Mouse (Mus musculus): ENCODE measurements around the gene Casp4. TPM values are rescaled to one million over a fixed set of nuclear protein-coding genes. Genes with fewer than 3 reads are reported as not detected.
A peak's percentile ranks its signal among the peaks of the same experiment; 100 is the strongest.

Casp4 gene
- 1 to 10 TPM in 1 of 2 experiments, under 1 TPM in 1; 0.59 to 1.7 TPM for total RNA-seq (2021)
- long read RNA-seq, experiment 1, result 0 reads
- long read RNA-seq, experiment 2, result 0 reads

DNA sequence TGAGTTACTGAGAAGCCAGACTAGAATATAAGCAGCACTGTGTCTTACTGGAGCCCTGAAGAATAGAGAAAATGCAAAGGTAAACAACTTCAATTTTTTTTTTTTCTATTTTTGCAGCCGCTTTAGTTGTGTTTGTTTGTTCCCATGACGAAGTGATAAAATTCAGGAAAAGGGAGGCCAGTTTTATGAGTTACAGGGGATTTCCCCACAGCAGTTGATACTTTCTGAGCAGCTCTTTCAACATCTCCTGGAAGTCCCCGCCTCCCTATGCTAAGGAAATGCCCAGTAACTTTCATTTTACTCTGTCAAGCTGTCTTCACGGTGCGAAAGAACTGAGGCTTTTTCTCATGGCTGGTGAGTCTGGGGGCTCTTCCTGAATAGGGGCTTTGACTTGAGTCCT, at the start of gene Casp4:
TSS of gene Casp4 (plus strand) at position 268 of the 400 bp plus-strand sequence.
- no peak for DNase-seq
- TF ChIP-seq CTCF (IDR thresholded peaks at IDR 0.05), result no peak
- Histone ChIP-seq H3K27ac (peak within 1 kb of the TSS; percentile 76), H3K4me3 (peak within 1 kb of the TSS; percentile 71)
- intact Hi-C loops (cut with DNase I), result no loop called here

DNA sequence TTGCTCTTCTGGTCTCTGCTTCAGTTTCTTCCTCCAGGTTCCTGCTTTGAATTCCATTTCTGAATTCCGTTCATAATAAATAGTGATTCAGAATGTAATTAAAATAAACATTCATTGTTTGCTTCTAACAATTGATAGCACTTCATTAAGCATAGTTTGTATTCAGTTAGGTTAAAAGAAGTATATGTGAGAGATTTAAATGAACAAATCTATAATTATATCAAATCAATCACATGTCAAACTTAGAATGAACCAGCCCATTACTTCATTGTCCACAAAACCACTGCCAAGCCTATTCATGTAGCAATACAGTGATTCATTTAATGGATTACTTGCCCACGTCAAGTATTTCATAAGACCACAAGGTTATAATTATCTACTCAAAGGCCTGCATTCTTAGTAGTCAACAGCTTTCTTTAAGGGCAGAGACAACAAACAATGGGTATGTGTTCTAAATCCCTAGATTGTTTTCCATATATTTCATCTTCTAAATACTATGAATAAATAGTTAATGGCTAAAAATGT, 44.6 kb upstream of the Casp4 start:
- no peak for DNase-seq
- no peak overlapping the region for H3K27ac ChIP-seq
- intact Hi-C loops (cut with DNase I), result no loop called here
- no peak overlapping the region for H3K4me3 ChIP-seq
- no peak for TF ChIP-seq CTCF (IDR thresholded peaks at IDR 0.05)

DNA sequence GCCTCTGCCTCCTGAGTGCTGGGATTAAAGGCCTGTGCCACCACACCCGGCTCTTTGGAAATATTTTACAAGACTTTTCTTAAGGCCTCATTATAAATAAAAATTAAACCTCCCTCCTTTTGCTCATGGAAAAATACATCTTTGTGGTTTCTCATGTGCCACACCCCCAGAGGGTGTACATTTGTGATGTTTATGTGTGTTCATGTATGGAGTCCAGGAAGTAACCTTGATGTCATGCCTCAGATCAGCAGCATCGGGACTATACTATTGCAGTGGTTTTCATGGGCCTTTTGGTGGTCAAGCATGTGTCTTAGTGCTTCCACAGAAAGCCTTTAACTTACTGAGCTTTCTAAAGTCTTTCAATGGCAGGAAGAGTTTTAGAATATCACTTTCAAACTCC, 38.4 kb upstream of the Casp4 start:
- Histone ChIP-seq H3K27ac (no peak overlapping the region), H3K4me3 (no peak overlapping the region)
- TF ChIP-seq CTCF (IDR thresholded peaks at IDR 0.05), result no peak
- DNase-seq, result no peak
- intact Hi-C loops (cut with DNase I), result no loop called here

DNA sequence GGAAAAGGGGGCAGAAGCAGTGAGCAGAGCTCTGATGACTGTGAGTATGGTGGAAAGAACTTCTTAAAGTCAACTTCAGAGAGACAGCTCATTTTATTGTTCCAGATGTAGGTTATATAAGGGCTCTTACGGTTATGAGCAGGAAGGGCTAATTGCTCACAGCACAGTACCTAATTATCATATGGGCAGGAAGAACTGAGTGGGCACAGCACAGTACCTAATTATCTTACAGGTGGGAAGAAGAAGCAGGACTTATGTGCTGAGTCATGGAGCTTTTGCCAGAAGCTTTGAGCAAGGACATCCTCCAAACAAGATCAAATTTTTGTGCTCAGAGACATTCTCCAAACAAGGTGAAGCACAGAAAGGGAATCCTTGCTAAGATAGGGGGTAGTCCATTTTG, 37.7 kb upstream of the Casp4 start:
- intact Hi-C loops (cut with DNase I), result no loop called here

DNA sequence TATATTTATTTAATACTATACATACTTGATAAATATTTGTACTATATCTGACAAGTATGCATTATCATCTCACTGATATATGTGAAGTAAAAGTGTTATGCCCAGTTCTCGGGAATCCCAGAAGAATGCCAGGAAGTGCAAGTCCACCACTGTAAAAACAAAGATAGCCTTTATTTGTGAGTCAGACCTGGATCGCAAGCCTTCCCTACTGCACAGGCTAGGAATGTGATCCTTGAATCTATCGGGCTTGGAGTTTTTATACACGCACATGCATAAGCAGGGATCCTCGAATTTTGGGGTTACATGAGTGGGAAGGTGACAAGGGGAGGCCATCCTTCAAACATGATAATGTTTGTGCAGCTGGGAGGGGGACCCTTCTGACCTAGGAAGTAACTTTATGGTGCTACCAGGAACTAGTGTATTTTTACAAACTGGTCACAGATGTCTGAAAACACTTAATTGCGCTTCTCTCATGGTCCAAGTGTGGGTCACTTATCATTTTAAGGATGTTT, 37.2 kb upstream of the Casp4 start:
- TF ChIP-seq CTCF (IDR thresholded peaks at IDR 0.05), result no peak
- no peak for DNase-seq
- intact Hi-C loops (cut with DNase I), result no loop called here
- Histone ChIP-seq H3K4me3 (no peak overlapping the region), H3K27ac (no peak overlapping the region)

More for the DNA sequence above, 37.7 kb upstream of the Casp4 start:
- no peak for DNase-seq
- no peak overlapping the region for H3K4me3 ChIP-seq
- H3K27ac ChIP-seq, result no peak overlapping the region
- TF ChIP-seq CTCF (IDR thresholded peaks at IDR 0.05), result no peak

DNA sequence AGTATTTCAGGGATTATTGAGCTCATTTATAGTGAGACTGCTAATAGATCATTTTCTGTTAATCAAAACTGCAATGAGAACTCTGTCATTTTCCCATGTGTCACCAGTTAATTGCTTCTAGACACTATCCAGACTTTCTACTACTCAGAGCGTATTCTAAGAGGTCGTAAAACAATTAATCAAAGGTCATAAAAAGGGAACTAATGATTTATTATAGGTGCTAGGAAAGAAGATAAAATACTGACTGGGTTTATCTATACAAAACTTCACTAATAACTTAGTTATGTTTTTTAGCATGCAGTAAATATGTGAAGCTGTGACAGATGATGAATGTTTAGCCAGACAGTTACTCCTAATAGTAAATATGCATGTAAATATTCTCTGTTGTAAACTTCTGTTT, 22.6 kb upstream of the Casp4 start:
- DNase-seq, result no peak
- Histone ChIP-seq H3K4me3 (no peak overlapping the region), H3K27ac (no peak overlapping the region)
- no peak for TF ChIP-seq CTCF (IDR thresholded peaks at IDR 0.05)
- intact Hi-C loops (cut with DNase I), result no loop called here

DNA sequence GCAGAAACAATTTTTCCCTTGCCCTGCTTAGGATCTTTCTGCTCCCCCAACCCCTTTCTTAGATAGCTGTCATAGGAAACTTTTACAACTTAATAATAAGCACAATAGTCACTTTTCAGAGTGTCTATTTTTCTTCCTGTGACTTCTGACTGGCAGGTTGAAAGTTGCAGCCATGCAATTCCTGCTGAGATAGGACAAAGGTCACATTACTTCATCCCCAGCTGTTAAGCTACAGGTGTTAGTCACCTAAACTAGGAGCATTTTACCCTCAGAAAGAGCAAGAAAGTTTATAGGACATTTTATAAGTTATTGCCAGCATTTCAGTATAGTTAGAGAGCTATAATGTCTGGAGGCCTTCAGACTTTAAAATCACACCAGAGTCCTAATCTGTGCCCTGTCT, 22.0 kb upstream of the Casp4 start:
- DNase-seq, result no peak
- intact Hi-C loops (cut with DNase I), result no loop called here
- no peak overlapping the region for H3K4me3 ChIP-seq
- no peak overlapping the region for H3K27ac ChIP-seq
- TF ChIP-seq CTCF (IDR thresholded peaks at IDR 0.05), result no peak

DNA sequence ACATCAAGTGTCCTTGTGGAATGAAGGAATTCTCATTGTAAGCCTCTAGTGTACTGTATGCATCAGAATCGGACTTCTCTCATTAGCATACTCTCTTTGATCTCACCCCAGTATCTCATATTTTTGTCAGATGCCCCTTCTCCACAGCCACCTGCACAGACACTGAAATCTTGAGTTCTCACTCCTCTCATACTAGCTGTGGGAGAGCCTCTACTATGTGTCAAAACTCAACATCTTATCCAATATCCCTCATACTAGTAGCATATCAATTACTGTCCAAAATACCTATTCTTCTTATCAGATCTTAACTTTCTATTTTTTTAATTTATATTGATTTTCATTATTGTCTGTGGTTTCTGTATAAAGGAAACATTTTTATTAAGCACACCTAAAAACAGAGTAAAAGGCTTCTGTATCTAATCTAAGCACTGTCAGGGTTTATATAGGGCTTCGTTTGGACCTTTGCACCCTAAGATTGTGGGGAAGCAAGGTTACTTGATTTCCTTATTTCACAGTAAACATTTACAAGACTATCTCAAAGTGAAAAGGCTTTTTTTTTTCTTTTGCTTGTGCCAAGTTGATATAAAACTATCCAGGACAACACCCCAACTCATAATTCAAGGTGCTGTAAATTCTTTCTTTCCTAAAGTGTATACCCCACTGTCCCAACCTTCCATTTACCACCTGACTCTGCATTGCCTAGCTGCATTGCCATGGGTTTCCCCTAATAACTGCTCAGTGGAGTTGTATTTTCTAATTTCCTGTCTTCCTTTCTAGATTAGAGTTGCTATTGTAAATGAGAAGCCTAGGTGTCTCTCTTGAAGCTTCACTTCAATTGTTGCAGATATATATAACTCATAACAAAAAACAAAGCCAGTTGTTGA, 12.0 kb upstream of the Casp4 start:
- Histone ChIP-seq H3K4me3 (no peak overlapping the region), H3K27ac (no peak overlapping the region)
- no peak for DNase-seq
- intact Hi-C loops (cut with DNase I), result no loop called here
- no peak for TF ChIP-seq CTCF (IDR thresholded peaks at IDR 0.05)

DNA sequence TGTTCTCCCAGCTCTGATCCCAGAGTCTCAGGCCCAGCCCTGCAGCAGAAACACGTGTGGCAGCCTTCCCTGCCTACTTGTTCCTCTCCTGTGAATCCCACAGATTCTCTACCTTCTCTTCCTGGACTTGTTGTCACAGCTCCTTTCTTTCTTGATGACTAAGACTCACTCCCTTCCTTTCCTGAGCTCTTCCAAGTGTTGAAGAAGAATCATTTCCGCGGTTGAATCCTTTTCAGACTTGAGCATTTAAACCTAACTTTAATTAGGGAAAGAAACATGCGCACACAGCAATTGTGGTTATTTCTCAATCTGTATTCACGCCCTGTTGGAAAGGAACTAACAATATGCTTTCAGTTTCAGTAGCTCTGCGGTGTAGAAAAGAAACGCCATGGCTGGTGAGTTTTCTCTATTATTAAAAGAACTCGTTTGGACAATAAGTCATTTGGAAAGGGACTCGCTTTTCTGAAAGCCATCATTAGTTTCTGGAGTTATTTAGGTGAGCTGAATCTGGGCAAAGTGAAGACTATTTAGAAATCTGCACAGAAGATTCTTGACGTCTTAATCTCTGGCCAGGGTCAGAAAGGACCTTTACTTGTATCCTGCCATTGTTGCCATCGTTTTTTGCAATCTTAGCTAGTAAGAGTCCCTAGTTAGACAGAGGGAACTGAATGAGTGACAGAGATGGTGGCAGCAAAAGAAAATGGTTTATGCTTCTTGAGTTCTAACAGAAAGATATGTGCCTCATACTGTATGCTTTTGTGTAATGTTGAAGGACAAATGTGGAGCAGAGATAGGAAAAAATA, 10.1 kb upstream of the Casp4 start, which contains the start of gene Casp1:
TSS of gene Casp1 (plus strand) at position 189 of the 803 bp plus-strand sequence.
- Histone ChIP-seq H3K27ac (peak within 1 kb of the TSS; percentile 50), H3K4me3 (peak within 1 kb of the TSS; percentile 54)
- no peak for DNase-seq
- no peak for TF ChIP-seq CTCF (IDR thresholded peaks at IDR 0.05)
- intact Hi-C loops (cut with DNase I), result no loop called here

DNA sequence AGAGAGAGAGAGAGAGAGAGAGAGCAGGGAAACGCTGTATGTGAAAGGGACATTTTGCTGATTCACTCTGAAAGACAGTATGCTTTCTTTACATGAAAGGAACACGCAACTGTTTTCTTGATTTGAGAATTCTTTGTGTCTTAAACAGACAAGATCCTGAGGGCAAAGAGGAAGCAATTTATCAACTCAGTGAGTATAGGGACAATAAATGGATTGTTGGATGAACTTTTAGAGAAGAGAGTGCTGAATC, 9.6 kb upstream of the Casp4 start:
- Histone ChIP-seq H3K27ac (peak overlapping the region; percentile 50; the same call in 1 of the 2 replicates), H3K4me3 (peak overlapping the region; percentile 54)
- TF ChIP-seq CTCF (IDR thresholded peaks at IDR 0.05), result no peak
- DNase-seq, result no peak
- intact Hi-C loops (cut with DNase I), result no loop called here

DNA sequence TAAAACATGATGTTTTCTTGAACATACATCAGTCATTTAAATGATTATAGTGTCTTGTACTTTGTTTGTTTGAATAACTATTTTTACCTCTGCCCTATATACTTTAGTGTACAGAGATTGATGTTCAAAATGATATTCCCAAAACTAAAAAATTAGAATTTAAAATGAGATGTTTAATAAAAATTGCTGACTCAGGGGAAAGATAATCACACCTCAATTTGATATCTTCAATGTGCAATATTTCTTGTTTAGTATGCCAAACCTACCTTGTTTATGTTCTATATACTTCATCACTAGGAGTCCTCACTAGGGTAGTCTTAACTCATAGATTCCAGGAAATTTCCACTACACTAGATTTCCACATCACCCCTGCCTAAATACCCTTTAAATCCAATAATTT, 1.5 kb downstream of the Casp4 start:
- H3K4me3 ChIP-seq, result no peak overlapping the region
- H3K27ac ChIP-seq, result no peak overlapping the region
- TF ChIP-seq CTCF (IDR thresholded peaks at IDR 0.05), result no peak
- DNase-seq, result no peak
- intact Hi-C loops (cut with DNase I), result no loop called here

DNA sequence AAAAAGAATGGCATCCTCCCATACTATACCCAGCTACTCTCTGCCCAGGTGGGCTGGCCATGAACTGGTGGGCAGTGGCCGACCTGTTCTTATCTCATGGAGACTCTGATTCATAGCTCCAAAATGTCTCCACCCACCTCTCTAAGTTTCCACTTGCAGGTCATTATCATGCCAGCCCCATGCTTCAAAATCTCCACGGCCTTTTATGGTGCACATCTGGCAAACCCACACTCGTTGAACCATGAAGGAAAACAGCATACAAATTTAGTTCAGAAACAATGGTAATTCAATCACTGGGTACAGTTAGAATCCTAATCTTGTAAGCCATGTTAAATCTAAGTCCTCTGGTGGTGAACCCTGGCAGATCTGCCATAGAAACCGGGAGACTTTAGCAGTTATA, 2.8 kb downstream of the Casp4 start:
- H3K4me3 ChIP-seq, result no peak overlapping the region
- DNase-seq, result no peak
- intact Hi-C loops (cut with DNase I), result no loop called here
- H3K27ac ChIP-seq, result peak overlapping the region; percentile 43; the same call in 1 of the 2 replicates
- no peak for TF ChIP-seq CTCF (IDR thresholded peaks at IDR 0.05)

DNA sequence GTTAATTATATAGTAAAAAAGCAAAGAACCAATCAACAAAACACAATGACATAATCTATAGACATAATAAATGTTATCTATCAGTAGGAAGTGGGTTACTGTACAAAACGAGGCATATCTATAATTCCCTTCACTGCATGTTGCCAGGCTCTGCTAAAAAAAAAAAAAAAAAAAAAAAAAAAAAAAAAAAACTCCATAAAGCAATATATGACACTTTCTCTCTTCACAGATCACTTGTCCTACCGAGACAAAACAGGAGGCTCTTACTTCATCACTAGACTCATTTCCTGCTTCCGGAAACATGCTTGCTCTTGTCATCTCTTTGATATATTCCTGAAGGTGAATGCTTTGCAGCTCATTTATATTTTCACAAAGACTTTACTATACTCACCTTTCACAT, 19.6 kb downstream of the Casp4 start:
- Histone ChIP-seq H3K4me3 (no peak overlapping the region), H3K27ac (no peak overlapping the region)
- TF ChIP-seq CTCF (IDR thresholded peaks at IDR 0.05), result no peak
- intact Hi-C loops (cut with DNase I), result no loop called here
- DNase-seq, result no peak
